Mouse (Mus musculus) stomach, embryonic 16.5 days (tissue): ENCODE data around the gene Cntn4. TPM values are rescaled to one million over a fixed set of nuclear protein-coding genes. Genes with fewer than 3 reads are reported as not detected.

Experiments used
- ATAC-seq: fragments of 200-750 bp; cut with Nextera tagmentation; 2 replicates; pipeline ENCODE4 v1.8.0; 2017; ENCODE audit warnings: moderate number of reproducible peaks, moderate TSS enrichment; ENCODE audit not compliant: insufficient read depth, low FRiP score
- H3K27ac ChIP-seq: fragments of 300-500 bp; sonication (generic); 2 replicates; pipeline ENCODE4 v1.5.1; 2014; ENCODE audit warnings: low read length
- H3K27me3 ChIP-seq: fragments of 300-500 bp; sonication (generic); 2 replicates; pipeline ENCODE4 v1.6.1; 2014; ENCODE audit warnings: low read length, control low read depth, mixed read lengths; ENCODE audit not compliant: control insufficient read depth, insufficient read depth
- H3K36me3 ChIP-seq: fragments of 300-500 bp; sonication (generic); 2 replicates; pipeline ENCODE4 v1.6.1; 2014; ENCODE audit warnings: low read length; ENCODE audit not compliant: control insufficient read depth, insufficient read depth
- H3K4me1 ChIP-seq: fragments of 300-500 bp; sonication (generic); 2 replicates; pipeline ENCODE4 v1.6.1; 2014; ENCODE audit warnings: low read length, control low read depth, mixed read lengths; ENCODE audit not compliant: control insufficient read depth, insufficient read depth
- H3K4me2 ChIP-seq: fragments of 300-500 bp; sonication (generic); 2 replicates; pipeline ENCODE4 v1.6.1; 2014; ENCODE audit warnings: low read depth, low read length, mixed read lengths
- H3K4me3 ChIP-seq: fragments of 300-500 bp; sonication (generic); replicated peaks from 2 replicates; pipeline ENCODE4 v1.5.1; 2014; ENCODE audit warnings: mild to moderate bottlenecking, low read length
- H3K9ac ChIP-seq: fragments of 300-500 bp; sonication (generic); 2 replicates; pipeline ENCODE4 v1.6.1; 2014; ENCODE audit warnings: low read length
- H3K9me3 ChIP-seq: fragments of 300-500 bp; sonication (generic); replicated peaks from 2 replicates; pipeline ENCODE4 v1.6.1; 2016; ENCODE audit warnings: low read length, control low read depth; ENCODE audit not compliant: control insufficient read depth
- WGBS: fragments of 180-500 bp; shearing (Covaris S2); extraction: QIAGEN DNeasy Blood & Tissue Kit; methylation state at CpG from one replicate; pipeline ENCODE4 v1.1.7; 2014; 5-methylcytosine and 5-hydroxymethylcytosine counted together
- polyA plus RNA-seq: library from polyadenylated mRNA; unstranded; fragments of >200 nt; fragmentation: Nextera tagmentation; extraction: Ambion mirVana; gene quantifications from 2 replicates; pipeline ENCODE4 v1.2.1, GENCODE M21; 2015

Cntn4 gene
- polyA plus RNA-seq, 1 experiment from 2014 or later: 3.8 TPM

- WGBS: 90% methylated on average over 3 of the region's 3 CpGs
Measured at GRCm38 (mm10) chr6:106155362-106155761, 477.9 kb downstream of the Cntn4 start.

GRCm38 (mm10) chr6:106177546-106177945 lies 500.1 kb downstream of the Cntn4 start:
- no peaks in the 10 kb centered on the region for H3K27me3 ChIP-seq
- no peak overlapping the region for H3K27ac ChIP-seq
- no peak for ATAC-seq
- no peaks in the 10 kb centered on the region for H3K4me1 ChIP-seq
- H3K36me3 ChIP-seq: no peaks in the 10 kb centered on the region
- WGBS: 89% methylated on average over 5 of the region's 5 CpGs
- no peak overlapping the region for H3K9ac ChIP-seq
- no peaks in the 10 kb centered on the region for H3K9me3 ChIP-seq
- no peak overlapping the region for H3K4me3 ChIP-seq
- no peak overlapping the region for H3K4me2 ChIP-seq

More at GRCm38 (mm10) chr6:106155362-106155761, 477.9 kb downstream of the Cntn4 start:
- Histone ChIP-seq H3K27me3 (no peaks in the 10 kb centered on the region), H3K4me1 (no peaks in the 10 kb centered on the region), H3K4me3 (no peak overlapping the region), H3K9me3 (no peaks in the 10 kb centered on the region), H3K9ac (no peak overlapping the region), H3K27ac (no peak overlapping the region), H3K4me2 (no peak overlapping the region), H3K36me3 (no peaks in the 10 kb centered on the region)
- ATAC-seq: no peak

GRCm38 (mm10) chr6:106181596-106181995 lies 504.1 kb downstream of the Cntn4 start:
- Histone ChIP-seq H3K36me3 (no peaks in the 10 kb centered on the region), H3K9ac (no peak overlapping the region), H3K4me1 (no peaks in the 10 kb centered on the region), H3K27me3 (no peaks in the 10 kb centered on the region), H3K4me2 (no peak overlapping the region), H3K9me3 (no peaks in the 10 kb centered on the region), H3K27ac (no peak overlapping the region), H3K4me3 (no peak overlapping the region)
- WGBS: 82% methylated on average over 2 of the region's 2 CpGs
- no peak for ATAC-seq

GRCm38 (mm10) chr6:106200974-106201373 lies 523.5 kb downstream of the Cntn4 start:
- Histone ChIP-seq H3K4me2 (no peak overlapping the region), H3K9ac (no peak overlapping the region), H3K9me3 (no peaks in the 10 kb centered on the region), H3K4me1 (no peaks in the 10 kb centered on the region), H3K27me3 (no peaks in the 10 kb centered on the region), H3K4me3 (no peak overlapping the region), H3K27ac (no peak overlapping the region), H3K36me3 (no peaks in the 10 kb centered on the region)
- ATAC-seq: no peak
- WGBS: 66% methylated on average over 1 of the region's 1 CpGs

- H3K4me3 ChIP-seq: no peak overlapping the region
- H3K4me2 ChIP-seq: no peak overlapping the region
- H3K27ac ChIP-seq: no peak overlapping the region
- no peak overlapping the region for H3K9ac ChIP-seq
- ATAC-seq: no peak
- H3K36me3 ChIP-seq: no peaks in the 10 kb centered on the region
- no peaks in the 10 kb centered on the region for H3K4me1 ChIP-seq
- H3K27me3 ChIP-seq: no peaks in the 10 kb centered on the region
- no peaks in the 10 kb centered on the region for H3K9me3 ChIP-seq
Measured at GRCm38 (mm10) chr6:106207401-106207800, 529.9 kb downstream of the Cntn4 start.

GRCm38 (mm10) chr6:106213071-106213470 lies 535.6 kb downstream of the Cntn4 start:
- no peak overlapping the region for H3K9ac ChIP-seq
- H3K36me3 ChIP-seq: no peaks in the 10 kb centered on the region
- H3K4me3 ChIP-seq: no peak overlapping the region
- no peak overlapping the region for H3K4me2 ChIP-seq
- WGBS: 70% methylated on average over 4 of the region's 4 CpGs
- H3K27me3 ChIP-seq: no peaks in the 10 kb centered on the region
- no peaks in the 10 kb centered on the region for H3K9me3 ChIP-seq
- ATAC-seq: no peak
- H3K4me1 ChIP-seq: no peaks in the 10 kb centered on the region
- no peak overlapping the region for H3K27ac ChIP-seq

GRCm38 (mm10) chr6:106237046-106237948 lies 559.8 kb downstream of the Cntn4 start:
- 33% methylated on average over 12 of the region's 12 CpGs for WGBS
- no peaks in the 10 kb centered on the region for H3K27me3 ChIP-seq
- no peaks in the 10 kb centered on the region for H3K9me3 ChIP-seq
- no peak for ATAC-seq
- no peaks in the 10 kb centered on the region for H3K36me3 ChIP-seq
- no peak overlapping the region for H3K4me2 ChIP-seq
- no peak overlapping the region for H3K27ac ChIP-seq
- no peak overlapping the region for H3K4me3 ChIP-seq
- no peak overlapping the region for H3K9ac ChIP-seq
- H3K4me1 ChIP-seq: no peaks in the 10 kb centered on the region; the same call in 1 of the 2 replicates

- Histone ChIP-seq H3K9me3 (no peaks in the 10 kb centered on the region), H3K4me2 (no peak overlapping the region), H3K27ac (no peak overlapping the region), H3K4me3 (no peak overlapping the region), H3K27me3 (no peaks in the 10 kb centered on the region), H3K36me3 (no peaks in the 10 kb centered on the region), H3K9ac (no peak overlapping the region), H3K4me1 (no peaks in the 10 kb centered on the region; the same call in 1 of the 2 replicates)
- ATAC-seq: no peak
- 46% methylated on average over 1 of the region's 1 CpGs for WGBS
Measured at GRCm38 (mm10) chr6:106241553-106241952, 564.1 kb downstream of the Cntn4 start.

GRCm38 (mm10) chr6:106263396-106263795 lies 585.9 kb downstream of the Cntn4 start:
- no peak overlapping the region for H3K27ac ChIP-seq
- H3K4me3 ChIP-seq: no peak overlapping the region
- no peaks in the 10 kb centered on the region for H3K9me3 ChIP-seq
- no peak overlapping the region for H3K9ac ChIP-seq
- ATAC-seq: no peak
- no peaks in the 10 kb centered on the region for H3K27me3 ChIP-seq
- no peaks in the 10 kb centered on the region for H3K4me1 ChIP-seq
- no peak overlapping the region for H3K4me2 ChIP-seq
- WGBS: 85% methylated on average over 3 of the region's 3 CpGs
- no peaks in the 10 kb centered on the region for H3K36me3 ChIP-seq
